Mouse (Mus musculus) bone marrow macrophage, adult 2 months (primary cell): Measurements from ENCODE around the gene Aco2.

ENCODE experiments used
- CTCF ChIP-seq: IDR thresholded peaks from 2 replicates; pipeline ENCODE4 v1.5.1; 2012; ENCODE audit warnings: low read depth, mild to moderate bottlenecking, low read length, moderate library complexity
- POLR2A ChIP-seq: IDR thresholded peaks from 2 replicates; pipeline ENCODE4 v1.6.1; 2012; ENCODE audit warnings: mild to moderate bottlenecking, low read depth, low read length, borderline replicate concordance

GRCm38 (mm10) chr15:81897607-81898285 lies 25.6 kb downstream of the Aco2 start:
- TF ChIP-seq CTCF (no peak), POLR2A (no peak)
